Mouse (Mus musculus) ovary, adult 2 months (tissue): Measurements from ENCODE around the gene Fam192a. TPM values are rescaled to one million over a fixed set of nuclear protein-coding genes. Genes with fewer than 3 reads are reported as not detected.

Experiments used
- polyA plus RNA-seq: library from polyadenylated mRNA; depleted of rRNA; stranded (reverse); fragments of >200 nt; gene quantifications from 2 replicates; pipeline ENCODE4 v1.2.3, GENCODE M21; 2012; rRNA removed

Gene Fam192a
- 19.5 and 20.3 TPM in 2 replicates for polyA plus RNA-seq

DNA sequence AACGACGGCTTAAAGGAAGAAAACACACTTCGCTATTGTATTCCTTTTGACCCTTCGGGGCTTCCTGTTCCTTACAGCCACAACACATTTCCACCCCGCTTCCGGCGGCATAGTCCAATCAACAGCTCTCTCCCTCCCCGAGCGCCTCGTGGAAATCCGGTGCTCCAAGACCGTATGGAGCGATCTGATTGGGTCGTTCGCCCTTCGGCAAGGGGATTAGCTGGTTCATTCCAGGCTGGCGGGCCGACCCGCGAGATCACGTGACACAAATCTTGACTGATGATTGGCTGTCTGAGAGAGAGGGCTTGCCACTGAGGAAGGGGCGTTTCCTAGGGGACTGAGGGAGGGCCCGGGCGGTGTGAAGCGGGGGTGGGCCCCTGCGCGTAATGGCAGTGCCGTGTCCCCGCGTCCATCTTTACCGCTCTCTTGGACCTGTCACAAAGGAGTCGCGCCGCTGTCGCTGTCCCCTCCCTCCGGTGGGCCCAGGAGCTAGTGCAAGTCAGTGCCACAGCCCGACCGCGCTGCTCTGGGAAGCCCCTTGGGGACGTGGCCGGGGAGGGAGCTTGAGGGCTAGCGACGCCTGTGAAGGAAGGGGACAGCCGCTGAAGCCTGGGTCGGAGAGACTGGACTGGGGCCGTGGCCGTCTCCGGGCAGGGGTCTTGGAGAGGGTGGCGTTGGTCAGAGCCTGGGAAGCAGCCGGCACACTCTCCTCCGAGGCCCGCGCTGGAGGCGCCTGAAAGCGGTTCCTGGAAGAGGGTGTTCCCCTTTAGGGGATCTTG is at the start of gene Fam192a, which contains the start of gene Rspry1:
Fam192a (minus strand) TSS at position 391 of the 779 bp plus-strand sequence.
Rspry1 (plus strand) TSS at position 331 of the 779 bp plus-strand sequence.

DNA sequence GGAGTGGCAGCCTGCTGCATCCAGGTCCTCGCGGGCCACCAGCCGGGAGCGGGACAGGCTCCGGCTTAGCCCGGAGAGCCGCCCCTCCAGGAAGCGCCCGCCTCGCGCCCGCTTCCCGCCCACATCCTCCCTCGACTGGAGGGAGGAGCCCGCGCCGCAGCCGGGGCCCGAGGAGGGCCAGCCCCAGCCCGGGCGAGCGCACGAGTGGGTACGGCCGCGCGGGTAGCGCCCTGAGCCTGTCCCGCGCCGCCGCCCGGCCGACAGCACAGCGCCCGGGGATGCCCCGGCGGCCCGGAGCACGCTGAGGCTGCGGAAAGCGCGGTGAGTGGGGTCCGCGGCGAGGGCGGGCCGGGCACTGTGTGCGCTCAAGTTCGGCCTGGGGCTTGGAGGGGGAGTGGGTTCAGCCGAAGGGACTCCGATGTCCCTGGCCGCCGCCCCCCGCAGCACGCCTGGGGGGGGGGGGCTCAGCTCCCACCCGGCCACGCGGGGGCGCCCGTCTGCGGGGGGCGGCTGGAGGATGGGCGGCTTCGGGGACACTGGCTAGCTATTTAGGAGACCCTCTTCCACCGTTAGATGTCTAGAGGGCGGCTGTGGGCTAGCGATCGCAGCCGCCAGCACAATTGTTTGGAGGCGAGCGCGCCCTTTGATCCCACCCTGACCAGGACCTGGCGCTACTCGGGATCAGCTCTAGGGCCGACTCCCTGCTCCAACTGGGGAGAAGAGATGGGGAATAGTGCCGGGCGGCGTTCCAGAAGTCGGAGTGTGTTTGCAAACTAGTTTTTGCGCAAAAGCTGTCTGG is 68.7 kb downstream of the Fam192a start, which contains the start of gene Cpne2:
Cpne2 (plus strand) TSS at position 118 of the 799 bp plus-strand sequence.

Other genes with a start within 250 kb of the Fam192a start
- 304 and 326 TPM in 2 replicates for gene Herpud1, start 215.6 kb downstream of the Fam192a start, polyA plus RNA-seq
- gene Nlrc5, start 167.6 kb downstream of the Fam192a start, polyA plus RNA-seq = 5.2 and 5.4 TPM in 2 replicates
- 48.5 and 51.7 TPM in 2 replicates for gene Cpne2, start 69.0 kb downstream of the Fam192a start, polyA plus RNA-seq
- gene Rspry1, start 60 bp downstream of the Fam192a start, polyA plus RNA-seq = 7.6 and 8.6 TPM in 2 replicates
- 112 and 114 TPM in 2 replicates for gene Arl2bp, start 64.6 kb upstream of the Fam192a start, polyA plus RNA-seq
- 27.7 and 33.6 TPM in 2 replicates for gene Pllp, start 94.3 kb upstream of the Fam192a start, polyA plus RNA-seq
- 2.1 and 2.4 TPM in 2 replicates for gene Ccl22, start 143.6 kb upstream of the Fam192a start, polyA plus RNA-seq
- gene Cx3cl1, start 170.0 kb upstream of the Fam192a start, polyA plus RNA-seq = 39.1 and 60.1 TPM in 2 replicates
- 0.55 and 1.0 TPM in 2 replicates for gene Ccl17, start 208.5 kb upstream of the Fam192a start, polyA plus RNA-seq
- 258 and 318 TPM in 2 replicates for gene Coq9, start 236.3 kb upstream of the Fam192a start, polyA plus RNA-seq
- 30.7 and 54.7 TPM in 2 replicates for gene Ciapin1, start 236.4 kb upstream of the Fam192a start, polyA plus RNA-seq